Mouse (Mus musculus) urinary bladder, postnatal 4 days (tissue): ENCODE measurements around the gene Sh3d21.
A peak's percentile ranks its signal among the peaks of the same experiment; 100 is the strongest.

ENCODE experiments used
- DNase-seq, 2 experiments: peaks; one replicate each; pipeline ENCODE4 v3.0.0; 2021 to 2022; ENCODE audit warnings: low spot score in 2 of 2

The Sh3d21 gene

DNA sequence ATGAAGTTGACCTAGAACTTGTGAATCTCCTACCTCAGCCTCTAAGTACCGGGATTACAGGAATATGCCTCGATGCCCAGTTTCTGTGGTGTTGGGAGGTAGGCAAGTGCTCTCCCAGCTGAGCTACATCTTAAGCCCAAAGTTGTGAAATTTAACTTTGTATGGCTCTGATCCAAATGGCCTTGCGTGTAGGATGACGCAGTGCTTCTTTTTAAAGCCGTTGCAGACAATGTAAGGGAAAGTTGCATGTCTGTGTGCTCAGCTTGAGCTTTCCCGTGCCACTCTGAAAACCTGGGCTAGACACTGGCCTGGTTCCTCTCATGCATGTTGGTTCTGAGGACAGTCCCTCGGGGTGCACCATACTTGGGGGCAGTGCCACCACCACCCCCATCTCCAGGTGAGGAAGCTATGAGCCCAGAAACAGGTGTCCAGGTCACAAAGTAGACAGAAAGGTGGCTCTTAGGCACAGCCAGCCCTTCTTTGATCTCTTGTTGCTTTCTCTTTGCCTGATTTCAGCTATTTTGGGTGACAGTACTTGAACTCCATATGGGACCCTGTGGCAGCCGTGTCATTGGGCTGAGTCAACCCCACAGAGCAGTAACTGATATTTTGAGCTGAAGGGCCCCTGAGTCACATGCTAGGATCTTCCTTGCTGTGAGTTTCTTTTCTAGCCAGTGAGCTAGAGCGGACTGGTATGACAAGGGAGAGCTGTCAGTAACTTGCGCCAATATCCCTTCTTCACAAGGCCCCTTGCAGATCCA lies 53.5 kb downstream of the Sh3d21 start:
- DNase-seq: no peak

GRCm38 (mm10) chr4:126108061-126108740 lies 55.1 kb downstream of the Sh3d21 start:
- DNase-seq: no peak

DNA sequence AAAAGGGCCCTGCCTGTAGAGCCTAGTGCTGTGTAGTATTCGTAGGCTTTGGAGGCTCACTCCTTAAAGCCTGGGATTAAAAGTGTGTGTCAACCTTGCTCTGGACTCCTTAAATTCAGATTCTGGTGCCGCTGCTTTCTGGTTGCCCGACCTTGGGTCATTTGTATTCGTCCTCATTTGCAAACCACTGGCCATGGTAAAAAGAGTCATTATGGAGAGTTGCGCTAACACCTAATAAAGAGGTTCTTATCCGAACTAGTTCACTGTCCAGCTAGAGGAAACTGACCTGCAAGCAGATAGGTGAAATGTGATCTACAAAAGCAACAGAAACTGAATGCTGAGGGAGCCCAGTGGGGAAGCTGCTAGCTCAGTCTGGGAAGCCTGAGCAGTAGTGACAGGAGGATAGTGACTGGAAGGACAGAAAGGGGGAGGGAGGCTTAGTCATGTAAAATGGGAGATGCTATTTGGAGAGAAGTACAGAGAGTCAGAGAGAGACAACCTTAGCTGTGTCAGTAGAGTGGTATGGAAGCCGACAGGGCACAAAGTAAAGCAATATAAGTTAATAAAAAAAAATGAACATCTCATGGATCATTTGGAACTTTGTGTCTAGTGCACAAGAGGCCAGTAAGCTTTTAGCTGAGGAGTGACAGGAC lies 58.0 kb downstream of the Sh3d21 start:
- no peak for DNase-seq

- DNase-seq: no peak
Measured at GRCm38 (mm10) chr4:126104261-126105075, 58.8 kb downstream of the Sh3d21 start.

- DNase-seq: peak; percentile 95 to 96
Measured at GRCm38 (mm10) chr4:126103590-126104068, 59.7 kb downstream of the Sh3d21 start, which contains the start of gene Stk40. TSS of gene Stk40 (plus strand) at chr4:126103957.

DNA sequence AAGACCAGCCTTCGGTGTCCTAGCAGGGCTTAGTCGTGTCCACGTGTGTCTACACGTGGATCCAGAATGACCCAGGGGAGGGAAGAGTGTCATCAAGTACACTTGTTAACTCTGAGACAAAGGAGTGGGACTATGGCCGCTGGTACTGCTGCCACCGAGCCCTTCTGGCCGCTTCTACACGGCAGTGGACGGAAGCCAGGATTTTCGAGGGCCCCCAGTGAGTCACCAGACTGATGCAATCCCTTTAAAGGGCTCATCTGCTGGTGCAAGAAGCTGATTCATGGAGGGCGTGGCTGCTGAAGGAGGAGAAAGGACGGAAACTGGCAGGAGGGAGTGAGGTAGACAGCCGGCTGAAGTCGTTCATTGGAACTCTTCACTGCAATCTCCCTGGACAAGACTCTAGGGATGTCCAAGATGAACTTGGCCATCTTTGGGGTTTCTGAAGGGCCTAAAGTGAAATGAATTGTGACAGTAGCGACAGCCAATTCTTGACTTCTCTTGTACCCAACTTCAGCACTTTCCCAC lies 60.2 kb downstream of the Sh3d21 start:
- peak; percentile 83 to 90 for DNase-seq

DNA sequence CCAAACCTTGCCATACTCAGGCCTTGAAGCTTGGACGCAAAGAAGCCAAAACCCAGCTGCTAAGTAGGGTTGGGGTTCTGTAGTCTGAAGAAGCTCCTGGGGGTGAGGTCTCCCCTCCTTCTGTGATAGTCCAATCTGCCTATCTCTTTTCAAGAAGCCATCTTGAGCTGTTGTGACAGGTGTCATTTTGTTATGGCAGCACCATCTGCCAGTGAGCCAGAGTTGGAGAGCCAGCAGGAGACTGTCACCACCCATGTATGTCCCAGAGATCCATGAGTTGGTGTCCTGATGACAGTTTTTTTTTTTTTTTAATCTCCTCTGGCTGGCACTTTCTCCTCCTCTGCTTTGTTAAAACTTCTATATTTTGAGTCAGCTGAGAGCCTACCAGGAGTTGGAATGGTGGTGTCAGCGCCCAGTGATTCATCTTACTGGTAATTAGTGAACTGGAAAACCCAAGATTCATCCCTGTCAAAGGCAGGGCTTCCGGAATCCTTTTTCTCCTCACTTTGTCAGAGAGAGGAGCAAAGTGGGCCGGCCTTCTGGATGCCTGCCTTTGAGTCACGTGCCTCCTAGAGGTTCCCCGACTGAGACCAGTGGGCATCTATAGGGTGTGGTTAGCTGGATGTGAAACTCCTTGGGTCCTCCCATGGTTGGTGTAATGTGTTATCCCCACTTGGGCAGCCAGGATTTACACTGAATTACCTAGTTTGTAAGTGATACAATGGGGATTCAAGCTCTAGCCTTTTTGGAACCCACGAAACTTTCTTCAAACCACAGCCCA lies 61.0 kb downstream of the Sh3d21 start:
- DNase-seq: no peak

GRCm38 (mm10) chr4:126100764-126101163 lies 62.5 kb downstream of the Sh3d21 start:
- no peak for DNase-seq
